ENCODE assay signal across 25 mouse cellular contexts in genomic region chr11:75145841-75146240, GRCm38 (mm10). TPM values are rescaled to one million over a fixed set of nuclear protein-coding genes. Genes with fewer than 3 reads are reported as not detected.
DNase-seq lines count a peak whose midpoint lies in the region; ATAC-seq and TF ChIP-seq lines count a peak whose summit lies in the region.
"Had no signal": no experiment of that assay in that cellular context is flagged by ENCODE, and none has a peak within 500 bp of the region (broad histone marks: within the 10 kb centered on the region; RNA-seq: fewer than 3 reads in every experiment).

No protein-coding gene starts in this region.

- H3K9me3 ChIP-seq in kidney, embryonic 16.5 days (ENCODE audit: low read length) = no peaks in the 10 kb centered on the region
- no peaks in the 10 kb centered on the region for H3K9me3 ChIP-seq in MEL (replicated peaks; ENCODE audit: insufficient read depth, low read length)
- no peaks in the 10 kb centered on the region for H3K9me3 ChIP-seq in limb, embryonic 13.5 days
- H3K9me3 ChIP-seq: embryonic facial prominence, embryonic 15.5 days; forebrain, embryonic 12.5 days; heart, embryonic 12.5 days; hindbrain, embryonic 12.5 days; liver, embryonic 15.5 days had no signal

- TF ChIP-seq POLR2A in heart, adult 2 months (IDR thresholded peaks at IDR 0.05; ENCODE audit: insufficient read depth, low read depth, low read length) = no peak
- TF ChIP-seq POLR2A in MEL (IDR thresholded peaks at IDR 0.05; ENCODE audit: control insufficient read depth in 1 of 2, insufficient read depth in 1 of 2, low read depth in 1 of 2, low read length in 2 of 2, poor library complexity in 1 of 2) = no peak

- H3K4me1 ChIP-seq in heart, adult 2 months (ENCODE audit: control insufficient read depth, insufficient read depth, low read length) = peaks cover 18% of the 10 kb centered on the region
- H3K4me1 ChIP-seq in kidney, embryonic 16.5 days (ENCODE audit: insufficient read depth, low read length) = peaks cover 49% of the 10 kb centered on the region
- no peaks in the 10 kb centered on the region; a peak in 1 of 4 replicates for H3K4me1 ChIP-seq in MEL (ENCODE audit: control insufficient read depth in 1 of 2, insufficient read depth in 2 of 2, low read length in 2 of 2)
- H3K4me1 ChIP-seq in limb, embryonic 13.5 days = peaks cover 74% of the 10 kb centered on the region

- DNase-seq in heart, adult 2 months = no peak
- no peak for DNase-seq in heart, postnatal 25 days (ENCODE audit: low spot score)
- DNase-seq in kidney, postnatal 14 days = no peak
- DNase-seq in MEL (ENCODE audit: low read depth, low spot score) = no peak
- no peak for DNase-seq in cerebellum, adult 9-11 months
- DNase-seq: adrenal gland, postnatal 25 days; cerebellum, adult 11-12 months; cerebellum, postnatal 10 days; forebrain, postnatal 0 days; gastrocnemius, postnatal 10 days; heart, postnatal 14 days; kidney, adult 18-20 months; kidney, postnatal 25 days; lung, embryonic 14.5 days; lung, postnatal 14 days; midbrain, embryonic 14.5 days; right cerebral cortex, postnatal 4 days had no signal

- no peak overlapping the region for H3K4me2 ChIP-seq in kidney, embryonic 16.5 days (replicated peaks; ENCODE audit: low read depth, low read length)
- H3K4me2 ChIP-seq in limb, embryonic 13.5 days (replicated peaks) = no peak overlapping the region
- H3K4me2 ChIP-seq: embryonic facial prominence, embryonic 15.5 days; forebrain, embryonic 12.5 days; heart, embryonic 12.5 days; hindbrain, embryonic 12.5 days; liver, embryonic 15.5 days; lung, embryonic 14.5 days had no signal

- H3K4me3 ChIP-seq in heart, adult 2 months = no peak overlapping the region
- H3K4me3 ChIP-seq in kidney, embryonic 16.5 days (ENCODE audit: low read length) = no peak overlapping the region
- no peak overlapping the region for H3K4me3 ChIP-seq in MEL (ENCODE audit: control insufficient read depth in 1 of 2, insufficient read depth in 1 of 2, low read depth in 2 of 2, low read length in 2 of 2)
- H3K4me3 ChIP-seq in limb, embryonic 13.5 days = no peak overlapping the region
- H3K4me3 ChIP-seq: embryonic facial prominence, embryonic 15.5 days; forebrain, embryonic 12.5 days; heart, embryonic 12.5 days; hindbrain, embryonic 12.5 days; layer of hippocampus, adult 2 months; liver, embryonic 15.5 days had no signal

- H3K36me3 ChIP-seq in heart, adult 2 months (ENCODE audit: control insufficient read depth, insufficient read depth, low read length) = peaks cover 16% of the 10 kb centered on the region
- H3K36me3 ChIP-seq in kidney, embryonic 16.5 days (ENCODE audit: insufficient read depth, low read length) = peaks cover 34% of the 10 kb centered on the region
- H3K36me3 ChIP-seq in MEL (ENCODE audit: control insufficient read depth in 1 of 2, insufficient read depth in 2 of 2, low read length in 2 of 2) = peaks cover 0 to 10% of the 10 kb centered on the region in 2 experiments; a peak in 2 of 4 replicates
- H3K36me3 ChIP-seq in limb, embryonic 13.5 days = peaks cover 45% of the 10 kb centered on the region

- peak overlapping the region; percentile 2; the same call in 1 of the 2 replicates for H3K27ac ChIP-seq in heart, adult 2 months
- H3K27ac ChIP-seq in kidney, embryonic 16.5 days (ENCODE audit: low read length) = peak overlapping the region; percentile 48
- H3K27ac ChIP-seq in MEL (ENCODE audit: control insufficient read depth, low read depth, low read length) = no peak overlapping the region
- peak overlapping the region; percentile 44; the same call in 1 of the 2 replicates for H3K27ac ChIP-seq in limb, embryonic 13.5 days
- H3K27ac ChIP-seq: embryonic facial prominence, embryonic 15.5 days; forebrain, embryonic 12.5 days; hindbrain, embryonic 12.5 days; layer of hippocampus, adult 2 months; liver, embryonic 15.5 days had no signal

- intact Hi-C loops in heart, adult 2 months (cut with DNase I) = no loop called here
- intact Hi-C loops in heart, postnatal 25 days (cut with DNase I) = no loop called here

- no peak for TF ChIP-seq CTCF in heart, adult 2 months (IDR thresholded peaks at IDR 0.05)
- TF ChIP-seq CTCF in MEL (IDR thresholded peaks at IDR 0.05 in 2 of 3, conservative IDR thresholded peaks at IDR 0.05 in 1 of 3; ENCODE audit: control insufficient read depth in 1 of 3, insufficient read depth in 1 of 3, low read depth in 2 of 3, low read length in 3 of 3, poor library complexity in 1 of 3, severe bottlenecking in 1 of 3) = no peak

- no peaks in the 10 kb centered on the region for H3K27me3 ChIP-seq in heart, adult 2 months (ENCODE audit: control insufficient read depth, insufficient read depth, low read length)
- no peaks in the 10 kb centered on the region for H3K27me3 ChIP-seq in kidney, embryonic 16.5 days (ENCODE audit: insufficient read depth, low read length)
- no peaks in the 10 kb centered on the region for H3K27me3 ChIP-seq in MEL (ENCODE audit: control insufficient read depth in 1 of 2, insufficient read depth in 2 of 2, low read length in 2 of 2)
- no peaks in the 10 kb centered on the region for H3K27me3 ChIP-seq in limb, embryonic 13.5 days
- H3K27me3 ChIP-seq: embryonic facial prominence, embryonic 15.5 days; forebrain, embryonic 12.5 days; heart, embryonic 12.5 days; hindbrain, embryonic 12.5 days; liver, embryonic 15.5 days had no signal

- no peak for TF ChIP-seq EP300 in heart, adult 2 months (IDR thresholded peaks at IDR 0.05; ENCODE audit: insufficient read depth, low read depth, low read length)
- no peak for TF ChIP-seq EP300 in MEL (IDR thresholded peaks at IDR 0.05; ENCODE audit: low read depth in 1 of 2, low read length in 2 of 2)

- 87% methylated on average over 2 of the region's 2 CpGs for WGBS in heart, adult 2 months
- 43% methylated on average over 2 of the region's 2 CpGs for WGBS in kidney, embryonic 16.5 days
- WGBS in limb, embryonic 13.5 days = 76% methylated on average over 2 of the region's 2 CpGs

- no peak for TF ChIP-seq RAD21 in MEL (IDR thresholded peaks at IDR 0.05; ENCODE audit: low read depth, low read length)

- no peak for ATAC-seq in kidney, embryonic 16.5 days (ENCODE audit: low FRiP score, low TSS enrichment)
- ATAC-seq in limb, embryonic 13.5 days (ENCODE audit: low FRiP score, low read depth) = no peak
- ATAC-seq: forebrain, postnatal 0 days had no signal

- H3K79me2 ChIP-seq in heart, adult 2 months (replicated peaks; ENCODE audit: control insufficient read depth, insufficient read depth, low read length) = no peaks in the 10 kb centered on the region
- H3K79me2 ChIP-seq in MEL (ENCODE audit: control insufficient read depth, insufficient read depth, low read length, poor library complexity) = no peaks in the 10 kb centered on the region

- no peak overlapping the region for H3K9ac ChIP-seq in heart, adult 2 months (ENCODE audit: low read depth, low read length)
- H3K9ac ChIP-seq in kidney, embryonic 16.5 days (replicated peaks; ENCODE audit: low read length) = no peak overlapping the region
- no peak overlapping the region for H3K9ac ChIP-seq in MEL (ENCODE audit: control insufficient read depth, low read depth, low read length, poor library complexity, severe bottlenecking)
- no peak overlapping the region for H3K9ac ChIP-seq in limb, embryonic 13.5 days
- H3K9ac ChIP-seq: embryonic facial prominence, embryonic 15.5 days; forebrain, embryonic 12.5 days; forebrain, postnatal 0 days; heart, embryonic 12.5 days; hindbrain, embryonic 12.5 days; liver, embryonic 15.5 days; lung, embryonic 14.5 days had no signal

TF ChIP-seq in MEL, 35 proteins besides CTCF, POLR2A, EP300 and RAD21 (continues in another document):
- TF ChIP-seq HCFC1 (IDR thresholded peaks at IDR 0.05; ENCODE audit: low read depth, low read length) (no peak), UBTF (IDR thresholded peaks at IDR 0.05; ENCODE audit: borderline replicate concordance, insufficient read depth, low read depth, low read length) (no peak), ZC3H11A (IDR thresholded peaks at IDR 0.05; ENCODE audit: low read depth, low read length) (no peak)

RNA-seq across cellular contexts. Expression of gene Hic1, which starts 23.5 kb away (rescaled TPM):
- total RNA-seq in heart, adult 2 months (2021) = 10 to 100 TPM; 12.6 to 13.6 TPM
- polyA plus RNA-seq in heart, adult 2 months (2012; rRNA removed) = 15.5 and 19.6 TPM in 2 replicates
- 10 to 100 TPM; 15.3 to 19.2 TPM for total RNA-seq in heart, postnatal 25 days (2021)
- polyA plus RNA-seq in kidney, embryonic 16.5 days (2015; fragmentation: Nextera tagmentation; extraction: Ambion mirVana) = 16.1 and 16.2 TPM in 2 replicates
- 16.7 and 18.8 TPM in 2 replicates for total RNA-seq in MEL (2012; rRNA removed)
- 10 to 100 TPM in 1 of 2 experiments, not detected in 1; 18.2 TPM for polyA plus RNA-seq in MEL (2012; ENCODE audit: insufficient read depth in 1 of 2, insufficient read length in 2 of 2, low read depth in 1 of 2, low replicate concordance in 2 of 2, missing spikeins in 1 of 2)
- polyA plus RNA-seq in limb, embryonic 13.5 days (2015; fragmentation: Nextera tagmentation; extraction: Ambion mirVana) = 28.2 and 29.3 TPM in 2 replicates

RNA-seq across cellular contexts. Expression of gene Ovca2, which starts 32.8 kb away (rescaled TPM):
- 1 to 10 TPM; 5.7 to 6.1 TPM for total RNA-seq in heart, adult 2 months (2021)
- 11.1 and 16.7 TPM in 2 replicates for polyA plus RNA-seq in heart, adult 2 months (2012; rRNA removed)
- 1 to 10 TPM; 6.0 to 6.1 TPM for total RNA-seq in heart, postnatal 25 days (2021)
- polyA plus RNA-seq in kidney, embryonic 16.5 days (2015; fragmentation: Nextera tagmentation; extraction: Ambion mirVana) = 26.1 and 26.9 TPM in 2 replicates
- 22.7 and 33.1 TPM in 2 replicates for total RNA-seq in MEL (2012; rRNA removed)
- 10 to 100 TPM in 1 of 2 experiments, not detected in 1; 23.1 TPM for polyA plus RNA-seq in MEL (2012; ENCODE audit: insufficient read depth in 1 of 2, insufficient read length in 2 of 2, low read depth in 1 of 2, low replicate concordance in 2 of 2, missing spikeins in 1 of 2)
- 27.8 and 29.5 TPM in 2 replicates for polyA plus RNA-seq in limb, embryonic 13.5 days (2015; fragmentation: Nextera tagmentation; extraction: Ambion mirVana)

RNA-seq across cellular contexts. Expression of gene Dph1, which starts 45.2 kb away (rescaled TPM):
- total RNA-seq in heart, adult 2 months (2021) = 10 to 100 TPM in 1 of 2 experiments, 1 to 10 TPM in 1; 8.5 to 11.6 TPM
- polyA plus RNA-seq in heart, adult 2 months (2012; rRNA removed) = 21.7 and 32.9 TPM in 2 replicates
- 1 to 10 TPM; 7.4 to 9.0 TPM for total RNA-seq in heart, postnatal 25 days (2021)
- 28.2 and 28.4 TPM in 2 replicates for polyA plus RNA-seq in kidney, embryonic 16.5 days (2015; fragmentation: Nextera tagmentation; extraction: Ambion mirVana)
- total RNA-seq in MEL (2012; rRNA removed) = 54.2 and 59.5 TPM in 2 replicates
- 10 to 100 TPM in 1 of 2 experiments, not detected in 1; 58.4 TPM for polyA plus RNA-seq in MEL (2012; ENCODE audit: insufficient read depth in 1 of 2, insufficient read length in 2 of 2, low read depth in 1 of 2, low replicate concordance in 2 of 2, missing spikeins in 1 of 2)
- polyA plus RNA-seq in limb, embryonic 13.5 days (2015; fragmentation: Nextera tagmentation; extraction: Ambion mirVana) = 23.9 and 24.9 TPM in 2 replicates

RNA-seq across cellular contexts. Expression of gene Rtn4rl1, which starts 47.7 kb away (rescaled TPM):
- 1 to 10 TPM; 8.4 to 9.4 TPM for total RNA-seq in heart, adult 2 months (2021)
- 7.5 and 10.4 TPM in 2 replicates for polyA plus RNA-seq in heart, adult 2 months (2012; rRNA removed)
- 1 to 10 TPM; 9.7 to 9.8 TPM for total RNA-seq in heart, postnatal 25 days (2021)
- polyA plus RNA-seq in kidney, embryonic 16.5 days (2015; fragmentation: Nextera tagmentation; extraction: Ambion mirVana) = 3.8 and 5.0 TPM in 2 replicates
- total RNA-seq in MEL (2012; rRNA removed) = 0.35 and 0.46 TPM in 2 replicates
- 1 to 10 TPM in 1 of 2 experiments, not detected in 1; 2.6 TPM for polyA plus RNA-seq in MEL (2012; ENCODE audit: insufficient read depth in 1 of 2, insufficient read length in 2 of 2, low read depth in 1 of 2, low replicate concordance in 2 of 2, missing spikeins in 1 of 2)
- 2.3 and 3.1 TPM in 2 replicates for polyA plus RNA-seq in limb, embryonic 13.5 days (2015; fragmentation: Nextera tagmentation; extraction: Ambion mirVana)
